Mouse (Mus musculus) heart, adult 9 months (tissue): Measurements from ENCODE around the gene Hes1.
"Not testable (repeated sequence)": the region's sequence is repeated elsewhere in the genome, so short reads cannot be mapped to it uniquely, and the experiment has no call there.

Experiments
- DNase-seq, 2 experiments: peaks; one replicate each; pipeline ENCODE4 v3.0.0; 2022; ENCODE audit warnings: low spot score in 2 of 2

The Hes1 gene

DNA sequence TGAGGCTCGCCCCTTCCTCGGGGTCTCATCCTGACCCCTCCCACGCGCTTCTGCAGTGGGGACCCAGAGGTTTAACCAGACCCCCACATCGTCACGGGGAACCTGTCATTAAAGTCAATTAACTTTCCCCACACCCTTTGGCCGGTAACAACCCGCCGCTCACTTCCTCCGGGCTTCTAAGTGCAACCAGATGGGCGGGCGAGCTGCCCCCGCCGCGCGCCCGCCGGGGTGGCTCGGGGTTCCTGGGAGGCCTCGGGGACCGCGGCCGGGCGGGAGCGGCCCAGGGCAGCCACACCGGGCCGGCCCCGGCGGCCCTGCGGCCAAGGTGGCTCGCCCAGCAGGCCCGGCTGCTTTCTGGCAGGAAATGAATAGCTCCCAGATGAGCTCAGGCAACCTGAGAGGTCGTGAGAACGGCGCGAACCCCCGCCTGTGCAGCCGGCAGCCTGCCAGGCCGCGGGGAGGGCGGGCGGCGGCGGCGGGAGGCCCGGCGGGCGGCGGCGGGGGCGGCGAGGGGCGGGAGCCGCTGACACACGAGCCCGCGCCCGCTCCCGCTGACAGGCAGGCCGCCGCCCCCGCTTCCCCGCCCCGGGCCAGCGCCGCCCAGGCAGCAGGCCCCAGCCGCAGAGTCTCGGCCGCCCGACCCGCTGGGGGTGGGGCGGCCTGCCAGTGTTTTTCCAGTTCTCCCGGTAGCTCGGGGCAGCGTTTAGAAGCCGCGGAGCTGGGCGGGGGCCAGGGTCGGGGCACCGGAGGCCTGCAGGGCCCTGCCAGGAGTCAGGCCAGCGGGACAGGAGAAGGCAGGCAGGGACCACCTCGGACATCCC is 6.0 kb downstream of the Hes1 start:
- peak; percentile 88 to 89 for DNase-seq

DNA sequence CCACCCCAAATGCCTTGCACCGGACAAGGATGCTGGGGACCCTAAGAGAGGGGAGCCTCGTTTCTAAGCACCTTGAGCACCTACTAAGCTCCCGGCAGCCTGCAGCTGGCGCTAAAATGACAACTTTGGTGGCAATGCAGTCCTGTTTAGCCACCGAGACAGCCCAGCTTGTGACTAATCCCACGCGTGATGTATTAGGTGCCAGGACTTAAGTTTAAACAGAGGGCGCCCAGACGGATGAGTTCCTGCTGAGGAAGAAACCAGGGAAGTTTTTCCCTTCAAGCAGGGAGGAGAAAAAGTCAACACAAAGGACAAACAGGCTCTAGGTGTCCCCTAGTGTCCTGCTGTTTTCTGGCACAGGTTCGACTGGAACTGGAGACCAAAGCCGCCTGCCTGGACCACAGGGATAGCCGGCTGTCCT is 6.6 kb downstream of the Hes1 start:
- no peak for DNase-seq

DNA sequence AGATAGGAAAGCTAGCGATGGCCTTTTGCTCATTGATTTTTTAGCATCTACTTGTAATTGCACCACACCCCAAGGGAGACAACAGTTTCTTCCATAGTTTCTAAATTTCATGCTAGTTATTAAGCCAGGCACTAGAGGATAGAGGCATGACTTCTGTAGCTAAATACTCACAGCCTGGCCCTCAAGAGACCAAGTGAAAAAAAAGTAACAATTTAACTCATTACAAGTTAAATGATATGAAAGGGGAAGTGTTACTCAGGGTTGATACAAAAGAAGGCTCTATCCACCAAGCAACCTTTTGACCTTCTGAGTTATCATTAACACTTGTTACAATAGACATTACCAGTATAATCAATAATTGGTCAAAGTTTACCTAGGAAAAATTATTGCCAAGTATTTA is 9.1 kb downstream of the Hes1 start:
- DNase-seq: no peak

DNA sequence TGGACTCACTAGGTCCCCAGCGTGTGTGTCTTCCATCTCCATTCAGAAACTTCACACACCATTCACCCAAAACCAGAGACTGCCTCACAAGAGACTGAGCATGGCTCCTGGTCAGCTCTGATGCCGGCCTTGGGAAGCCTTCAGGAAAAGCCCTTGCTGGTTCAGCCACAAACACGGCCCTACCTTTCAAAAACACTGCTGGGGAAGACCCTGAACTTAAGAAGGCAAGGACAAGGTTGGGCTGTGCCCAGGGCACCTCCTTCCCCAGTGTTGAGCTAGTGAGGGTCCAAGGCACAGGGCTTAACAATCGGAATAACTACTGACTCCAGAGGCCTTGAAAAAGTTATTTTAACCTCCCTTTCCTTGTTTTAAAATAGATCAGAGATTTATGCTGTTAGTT is 17.3 kb downstream of the Hes1 start:
- DNase-seq: no peak

DNA sequence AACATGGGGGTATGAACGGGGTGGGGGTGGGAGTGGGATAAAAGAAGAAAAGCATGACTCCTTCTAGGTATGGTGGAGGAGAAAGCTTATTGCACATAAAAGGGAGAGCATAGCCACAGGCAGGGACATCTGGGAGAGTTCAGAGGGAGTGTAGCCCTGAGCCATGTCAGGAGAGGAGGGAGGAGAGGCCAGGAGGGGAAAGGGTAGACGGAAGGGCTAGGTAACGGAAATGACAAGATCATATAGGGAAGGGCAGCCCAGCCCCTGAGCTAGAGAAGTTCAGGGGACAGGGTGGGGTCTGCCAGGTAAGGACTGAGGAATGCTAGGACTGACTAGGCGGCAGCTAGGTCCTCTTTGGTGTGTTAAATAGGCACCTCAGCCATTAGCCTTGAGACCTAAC is 17.8 kb downstream of the Hes1 start:
- no peak for DNase-seq

DNA sequence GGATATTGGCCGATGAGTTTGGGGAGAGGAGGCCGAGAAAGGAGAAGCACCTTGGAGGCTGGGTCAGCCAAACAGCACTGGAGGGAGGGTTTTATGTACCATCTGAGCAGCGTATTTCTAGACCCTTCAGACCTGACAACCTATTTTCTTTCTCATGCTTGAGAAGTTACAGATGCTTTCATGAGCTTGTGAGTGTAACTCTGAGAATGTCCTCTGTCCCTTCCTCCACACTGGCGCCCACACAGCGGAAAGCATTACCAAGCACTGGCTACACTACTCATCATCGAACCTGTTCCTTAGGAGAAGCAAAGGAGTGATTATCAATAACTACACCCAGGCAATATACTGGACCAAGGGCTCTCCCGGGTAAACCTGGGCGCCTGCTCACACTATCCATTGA is 18.8 kb downstream of the Hes1 start:
- DNase-seq: no peak

DNA sequence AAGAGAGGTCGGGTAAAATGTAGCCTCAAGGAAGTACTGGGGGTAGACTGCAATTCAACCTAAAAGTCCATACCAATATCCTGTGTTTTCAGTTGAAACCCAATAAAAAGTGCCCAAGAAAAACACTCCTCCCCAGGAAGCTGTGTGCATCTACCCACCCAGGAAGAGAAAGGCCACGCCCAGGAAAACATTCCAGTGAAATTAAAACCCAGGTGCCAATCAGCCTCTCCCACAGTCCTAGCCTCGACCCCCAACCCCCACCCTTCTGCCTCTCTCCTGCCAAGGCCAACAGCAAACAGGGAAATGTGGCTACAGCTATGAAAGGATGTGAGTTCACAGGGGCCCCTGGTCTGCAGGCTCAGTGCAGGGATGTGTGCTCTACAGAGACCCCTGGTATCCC is 19.4 kb downstream of the Hes1 start:
- DNase-seq: no peak

DNA sequence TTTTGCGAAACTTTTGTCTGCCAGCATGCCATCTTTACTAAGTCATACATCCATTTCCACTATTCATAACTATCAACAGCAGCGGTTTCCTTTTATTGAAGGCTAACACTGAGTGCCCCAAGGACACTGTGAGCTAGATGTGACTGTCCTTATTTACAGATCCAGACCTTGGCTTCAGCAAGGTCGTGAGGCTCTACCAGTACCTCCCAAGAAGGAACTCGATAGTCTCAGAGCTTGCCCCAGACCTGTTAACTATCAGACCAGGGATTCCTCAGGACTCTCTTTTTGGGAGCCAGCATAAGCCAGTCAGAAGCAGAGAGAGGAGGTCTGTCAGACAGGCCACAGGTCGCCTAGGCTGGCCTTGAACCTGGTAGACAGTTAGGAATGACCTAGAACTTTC is 24.5 kb downstream of the Hes1 start:
- no peak for DNase-seq

DNA sequence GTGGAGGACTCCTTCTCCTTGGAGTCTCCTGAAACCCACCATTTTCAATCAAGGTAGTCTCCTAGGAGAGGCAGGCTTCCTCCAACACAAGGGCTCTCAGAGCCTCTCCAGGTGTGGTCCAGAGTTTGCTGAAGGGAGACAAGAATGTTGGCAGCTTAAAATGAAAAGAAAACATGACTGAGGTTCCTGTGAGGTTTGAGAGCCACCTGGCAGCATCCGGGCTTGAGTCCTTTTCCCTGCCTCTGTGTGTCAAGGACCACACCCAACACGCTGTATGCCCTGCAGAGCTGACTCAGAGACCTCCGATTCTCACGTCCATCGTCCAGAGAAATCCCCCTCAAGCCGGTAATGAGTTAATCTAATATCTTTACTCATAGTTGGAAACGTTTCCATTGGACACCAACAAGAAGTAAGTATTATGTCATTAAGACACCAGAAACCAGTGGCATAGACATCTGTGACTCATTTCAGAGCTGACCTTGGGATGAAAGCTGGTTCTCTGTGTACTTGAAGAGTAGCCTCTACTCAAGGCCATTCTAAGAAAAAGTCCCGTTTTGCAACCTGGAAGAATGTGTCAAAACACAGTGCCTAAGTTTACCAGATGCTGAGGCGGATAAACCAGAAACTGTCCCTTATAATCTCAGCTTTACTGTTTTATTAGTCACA is 26.1 kb downstream of the Hes1 start:
- no peak for DNase-seq

DNA sequence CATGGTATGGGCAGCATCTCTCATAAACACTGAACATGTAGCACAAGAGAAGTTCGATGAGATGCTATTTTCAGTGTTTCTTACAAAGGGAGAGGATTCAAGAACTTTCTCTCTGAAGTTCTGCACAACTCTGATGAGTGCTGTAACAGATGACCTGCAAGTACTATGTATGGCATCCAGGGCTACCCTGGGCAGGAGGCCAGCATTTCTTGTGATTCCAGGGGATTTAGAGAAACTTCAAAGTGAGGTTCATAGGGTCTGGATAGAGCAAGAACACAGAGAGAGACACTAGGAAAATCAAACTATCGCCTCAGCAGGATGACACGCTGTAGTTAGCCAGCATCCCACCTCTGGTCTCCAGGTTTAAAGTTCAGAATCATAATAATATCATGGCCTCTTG is 31.9 kb downstream of the Hes1 start:
- DNase-seq: no peak

DNA sequence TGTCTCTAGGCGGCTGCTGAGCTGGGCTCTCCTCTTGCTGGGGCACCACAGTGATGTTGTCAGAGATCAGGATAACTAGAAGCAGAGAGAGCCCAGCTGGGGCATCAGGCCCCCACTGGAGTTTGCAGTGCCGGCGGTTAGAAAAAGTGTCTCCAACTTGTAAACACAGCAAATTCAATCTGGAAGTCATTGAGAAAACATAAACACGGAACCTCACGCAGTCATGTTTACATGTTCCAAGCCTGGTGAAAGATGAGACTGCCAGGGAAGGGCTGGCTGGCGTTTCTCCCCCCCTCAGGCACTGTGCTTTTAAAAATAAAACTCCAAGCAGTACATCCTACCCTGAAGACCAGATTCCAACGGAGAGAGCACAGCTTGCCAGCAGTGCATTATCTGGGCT is 32.3 kb downstream of the Hes1 start:
- DNase-seq: no peak

DNA sequence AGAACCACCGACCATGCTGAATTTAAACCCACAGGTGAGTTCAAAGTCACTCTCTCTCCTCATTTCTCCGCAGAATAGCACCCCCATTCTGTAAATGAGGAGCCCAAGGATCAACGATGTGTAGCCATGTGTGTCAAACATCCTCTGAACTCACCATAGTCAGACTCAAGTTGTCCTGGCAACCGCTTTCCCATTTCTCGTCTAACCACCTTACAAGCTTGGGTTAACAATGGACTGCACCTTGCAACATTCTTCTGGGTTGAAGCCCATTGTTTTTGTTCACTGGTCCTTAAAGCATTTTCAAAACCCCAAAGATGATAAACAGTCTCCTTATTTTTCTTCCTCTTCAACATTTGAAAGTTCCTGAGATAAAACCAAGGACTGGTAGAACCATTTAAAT is 34.9 kb downstream of the Hes1 start:
- DNase-seq: no peak

DNA sequence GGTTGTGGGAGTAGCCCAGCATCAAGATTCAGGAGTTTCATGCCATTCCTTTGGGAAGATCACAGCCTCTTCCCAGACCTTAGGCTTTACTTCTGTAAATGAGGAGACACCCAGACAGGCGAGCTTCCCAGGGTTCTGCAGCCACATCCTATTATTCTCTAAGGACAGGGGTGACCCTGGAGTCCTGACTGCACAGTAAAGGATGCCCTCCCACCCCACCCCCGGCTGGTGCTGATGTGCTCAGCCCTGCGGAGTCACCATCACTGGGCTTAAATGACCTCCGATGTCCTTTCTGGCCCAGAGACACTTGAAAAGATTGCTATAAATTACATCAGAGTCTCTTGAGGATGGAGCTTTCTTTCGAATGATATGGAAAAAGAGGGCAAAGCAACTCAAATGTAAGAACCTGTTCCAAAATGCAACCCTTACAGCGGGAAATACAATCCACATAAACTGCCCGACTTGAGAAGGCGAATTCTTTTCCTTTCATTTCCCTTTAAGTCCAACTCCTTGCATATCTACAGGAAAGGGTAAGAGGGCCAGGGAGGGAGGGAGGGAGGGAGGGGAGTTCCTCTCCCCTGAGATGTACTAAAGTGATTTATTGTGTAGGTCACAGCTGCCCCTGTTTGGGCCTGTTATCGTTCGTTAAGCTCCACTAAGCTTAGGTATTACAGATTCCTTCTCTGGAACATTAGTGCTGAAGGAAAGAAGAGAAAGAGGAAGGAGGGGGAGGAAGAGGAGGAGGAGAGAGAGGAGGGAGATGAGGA is 38.1 kb downstream of the Hes1 start:
- no peak for DNase-seq

DNA sequence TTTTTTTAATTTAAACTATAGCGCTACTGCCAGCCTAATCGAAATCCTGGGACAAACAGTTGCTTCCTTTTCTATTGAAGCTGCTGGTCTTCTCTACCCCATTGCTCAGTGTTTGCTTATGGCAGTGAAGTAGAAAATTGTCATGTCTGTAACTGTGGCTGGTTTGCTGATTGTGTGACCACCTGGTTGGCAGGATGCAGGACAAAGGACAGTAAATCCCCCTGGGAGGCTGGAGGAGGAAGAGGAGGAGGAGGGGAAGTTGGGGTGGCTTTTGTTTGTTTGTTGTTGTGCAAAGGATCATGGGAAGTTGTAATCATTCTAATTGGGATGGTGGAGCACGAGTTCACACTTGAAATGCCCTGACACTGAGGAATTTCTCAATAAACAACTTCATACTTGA is 38.8 kb downstream of the Hes1 start:
- peak; percentile 25 to 59 for DNase-seq

DNA sequence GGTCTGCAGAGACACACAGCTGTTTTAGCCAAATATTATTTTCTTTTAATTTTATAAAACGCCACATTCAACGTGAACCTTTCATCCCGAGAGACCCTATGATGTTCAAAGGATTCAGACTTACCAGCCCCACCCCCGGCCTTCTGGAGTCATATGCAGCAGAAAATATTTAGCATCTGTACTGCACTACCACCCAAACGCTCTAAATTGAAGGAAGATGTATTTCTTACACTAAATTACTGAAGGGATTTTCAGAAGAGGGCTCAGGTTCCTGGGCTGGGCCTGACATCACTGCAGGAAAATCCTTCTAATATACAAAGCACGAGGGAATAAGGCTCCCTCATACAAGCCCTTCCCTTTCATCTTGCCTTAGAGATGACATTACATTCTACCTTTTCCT is 39.3 kb downstream of the Hes1 start:
- no peak for DNase-seq

DNA sequence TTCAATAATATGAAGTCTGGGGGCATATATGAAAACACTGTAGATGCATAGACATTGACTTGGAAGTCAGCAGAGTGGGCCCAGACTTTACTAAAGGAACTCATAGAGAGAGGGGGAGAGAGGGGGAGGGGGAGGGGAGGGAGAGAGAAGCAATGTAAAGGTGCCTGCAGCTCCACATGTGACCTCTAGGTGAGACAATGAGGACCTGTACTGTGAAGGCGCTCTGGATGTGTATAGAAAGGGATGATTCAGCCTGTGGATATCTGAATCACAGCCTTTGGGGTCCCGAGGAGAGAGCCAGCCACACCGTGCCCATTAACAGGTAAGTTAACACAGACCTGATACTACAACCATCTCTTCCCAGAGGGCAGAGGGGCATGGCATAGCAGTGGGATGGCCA is 40.2 kb downstream of the Hes1 start:
- DNase-seq: no peak

DNA sequence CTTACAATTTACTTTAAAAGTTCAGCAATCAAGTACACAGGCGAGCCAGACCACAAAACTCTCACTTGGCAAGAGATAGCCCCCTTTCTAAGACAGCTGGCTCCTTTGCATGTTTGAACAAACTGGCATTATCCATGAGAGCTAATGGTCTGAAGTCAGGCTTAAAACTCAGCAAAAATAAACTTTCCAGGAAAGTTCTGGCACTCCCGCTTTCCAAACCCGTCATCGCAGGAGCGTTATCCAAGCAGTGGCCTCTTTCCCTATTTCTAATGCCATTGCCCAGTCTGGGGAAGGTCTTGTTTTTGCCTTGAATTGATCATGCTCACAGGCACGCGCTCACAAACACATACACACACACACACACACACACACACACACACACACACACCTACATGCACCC is 41.3 kb downstream of the Hes1 start:
- no peak for DNase-seq

DNA sequence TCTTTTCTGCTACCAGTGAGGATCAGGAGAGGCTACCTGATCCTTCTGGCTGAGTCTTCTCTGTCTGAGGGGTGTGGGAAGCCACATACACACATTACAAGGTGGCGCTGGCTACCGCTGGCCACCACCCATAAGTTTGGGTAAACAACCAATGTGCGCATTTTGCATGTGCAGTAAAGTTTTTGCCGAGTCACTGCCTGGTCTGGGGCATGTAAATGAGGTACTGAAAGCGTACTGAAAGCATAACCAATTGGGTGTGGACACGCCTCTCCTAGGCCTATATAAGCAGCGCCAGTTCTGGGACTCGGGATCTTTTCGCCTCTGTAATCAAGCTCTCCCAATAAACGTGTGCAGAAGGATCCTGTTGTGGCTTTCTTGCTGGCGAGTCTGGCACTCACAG is 44.0 kb downstream of the Hes1 start:
- DNase-seq: not testable (repeated sequence)

DNA sequence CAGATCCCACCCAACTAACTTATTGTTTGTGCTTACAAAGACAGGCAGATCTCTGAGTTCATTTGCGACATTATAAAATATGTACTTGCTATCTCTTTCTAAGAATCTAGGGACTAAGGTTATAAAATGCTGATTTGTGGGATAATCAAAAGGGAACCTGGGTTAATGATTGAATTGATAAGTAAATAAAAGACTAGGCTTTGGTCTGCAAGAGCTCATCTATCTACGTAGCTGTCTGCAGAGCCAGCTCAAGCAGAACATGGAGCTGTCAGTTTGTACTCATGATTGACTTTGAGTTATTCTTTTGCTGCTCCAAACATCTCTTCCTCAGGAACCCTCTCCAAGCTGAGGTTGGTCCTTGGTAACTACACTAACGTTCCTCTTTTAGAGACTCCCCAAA is 46.3 kb downstream of the Hes1 start:
- no peak for DNase-seq

DNA sequence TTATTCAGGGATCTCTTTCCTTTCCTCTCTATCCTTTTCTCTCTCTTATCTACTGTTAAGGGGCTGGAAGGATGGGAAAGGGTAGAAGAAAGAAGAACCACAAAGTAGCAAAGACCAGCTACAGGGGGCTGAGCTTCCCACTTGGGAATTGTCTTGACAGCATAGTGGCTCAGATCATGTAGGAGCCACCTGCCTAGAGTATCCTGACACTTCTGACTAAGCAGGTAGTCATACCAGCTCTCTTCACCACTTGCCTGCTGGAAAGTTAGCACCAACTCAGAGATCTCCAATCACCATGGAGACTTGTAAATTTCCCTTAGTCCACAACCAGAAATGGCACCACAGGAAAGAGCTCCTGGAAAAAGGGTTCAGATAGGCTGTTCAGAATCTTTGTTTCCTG is 46.9 kb downstream of the Hes1 start:
- DNase-seq: no peak

DNA sequence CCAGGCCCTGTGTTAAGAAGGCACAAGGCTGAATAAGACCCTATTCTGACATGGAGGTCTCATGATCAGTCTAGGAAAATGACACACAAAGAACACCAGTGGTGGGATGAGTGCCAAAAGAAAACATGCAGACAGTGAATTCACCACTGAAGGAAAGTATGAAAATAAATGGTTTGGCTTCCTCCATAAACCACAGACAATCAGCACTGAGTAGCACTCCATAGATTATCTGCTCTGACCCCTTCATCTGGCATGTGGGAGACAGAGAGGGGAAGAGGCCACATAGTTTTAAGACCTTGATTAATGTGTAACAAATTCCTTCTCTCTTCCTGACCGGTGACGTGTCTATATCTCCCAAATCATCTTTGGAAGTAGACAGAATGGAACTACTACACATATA is 47.4 kb downstream of the Hes1 start:
- no peak for DNase-seq

DNA sequence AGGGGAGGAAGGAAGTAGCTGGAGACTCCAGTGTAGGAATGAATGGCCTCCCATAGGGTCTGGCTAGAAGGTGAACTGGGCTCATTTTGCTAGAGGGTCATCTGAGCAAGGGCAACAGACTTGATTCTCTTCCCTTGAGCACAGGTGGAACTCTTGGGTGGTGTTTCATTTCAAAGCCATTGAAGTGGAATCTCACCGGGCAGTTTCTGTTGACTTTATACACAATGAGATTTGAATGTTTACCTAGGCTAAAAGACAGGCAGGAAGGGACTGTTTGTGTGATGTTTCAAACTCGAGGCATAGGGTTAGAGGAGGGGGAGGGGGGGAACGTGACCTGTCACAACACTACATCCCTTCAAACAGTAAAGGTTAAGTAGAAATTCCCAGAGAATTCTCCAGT is 49.0 kb downstream of the Hes1 start:
- no peak for DNase-seq

DNA sequence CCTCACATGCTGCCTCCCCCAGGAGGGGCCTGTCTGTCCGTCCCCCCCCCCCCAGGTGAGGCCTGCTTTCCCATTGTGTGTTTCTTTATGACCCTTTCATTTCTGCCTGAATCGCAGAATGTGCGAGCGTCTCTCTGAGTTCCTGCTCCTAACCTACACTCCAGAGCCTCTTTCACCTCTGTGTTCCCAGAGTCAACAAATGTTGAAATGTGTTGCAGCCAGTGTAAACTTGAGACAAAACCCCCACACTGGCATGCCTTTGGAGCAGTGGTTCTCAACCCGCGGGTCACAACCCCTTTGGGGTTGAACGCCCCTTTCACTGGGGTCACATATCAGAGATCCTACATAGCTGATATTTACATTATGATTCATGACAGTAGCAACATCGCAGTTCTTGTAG is 49.6 kb downstream of the Hes1 start:
- DNase-seq: no peak
